Mouse (Mus musculus) myocyte (in vitro differentiated cells): ENCODE data around the gene Lman1l. TPM values are rescaled to one million over a fixed set of nuclear protein-coding genes. Genes with fewer than 3 reads are reported as not detected.

Experiments used
- H3K27me3 ChIP-seq: one replicate; pipeline ENCODE4 v1.6.1; 2011; ENCODE audit not compliant: control insufficient read depth, insufficient read depth, insufficient read length
- H3K36me3 ChIP-seq: one replicate; pipeline ENCODE4 v1.6.1; 2011; ENCODE audit not compliant: control insufficient read depth, insufficient read depth
- H3K4me2 ChIP-seq: one replicate; pipeline ENCODE4 v1.6.1; 2011; ENCODE audit warnings: low read depth, control low read depth
- H3K4me3 ChIP-seq: one replicate; pipeline ENCODE4 v1.5.1; 2011; ENCODE audit warnings: mild to moderate bottlenecking, control low read depth, moderate library complexity
- H3K79me2 ChIP-seq: one replicate; pipeline ENCODE4 v1.6.1; 2011; ENCODE audit not compliant: control insufficient read depth, insufficient read depth
- H3ac ChIP-seq: one replicate; pipeline ENCODE4 v1.6.1; 2011; ENCODE audit not compliant: control insufficient read depth, insufficient read length
- CEBPB ChIP-seq: IDR thresholded peaks from 2 replicates; pipeline ENCODE4 v1.6.1; 2011; ENCODE audit warnings: mild to moderate bottlenecking, moderate library complexity; ENCODE audit not compliant: poor library complexity, insufficient read depth, severe bottlenecking
- E2F4 ChIP-seq: IDR thresholded peaks from one replicate; pipeline ENCODE4 v1.6.1; 2011; ENCODE audit warnings: mild to moderate bottlenecking, control low read depth, moderate library complexity; ENCODE audit not compliant: insufficient read depth
- MAX ChIP-seq: IDR thresholded peaks from one replicate; pipeline ENCODE4 v1.6.1; 2011; ENCODE audit warnings: low read depth, mild to moderate bottlenecking, control low read depth
- MYOD1 ChIP-seq, 3 experiments: IDR thresholded peaks; one replicate each; pipeline ENCODE4 v1.6.1; 2011; ENCODE audit warnings: control low read depth in 2 of 3, low read depth in 2 of 3, mild to moderate bottlenecking in 2 of 3, moderate library complexity in 1 of 3; ENCODE audit not compliant: insufficient read length in 2 of 3, control insufficient read depth in 1 of 3
- MYOG ChIP-seq, 3 experiments: IDR thresholded peaks; one replicate each; pipeline ENCODE4 v1.6.1; 2011; ENCODE audit warnings: control low read depth in 2 of 3, low read depth in 2 of 3, mild to moderate bottlenecking in 2 of 3; ENCODE audit not compliant: insufficient read length in 2 of 3, control insufficient read depth in 1 of 3, insufficient read depth in 1 of 3
- POLR2A ChIP-seq: IDR thresholded peaks from one replicate; pipeline ENCODE4 v1.6.1; 2011; ENCODE audit warnings: low read depth, mild to moderate bottlenecking, control low read depth, moderate library complexity; ENCODE audit not compliant: insufficient read length
- POLR2AphosphoS2 ChIP-seq: IDR thresholded peaks from one replicate; pipeline ENCODE4 v1.6.1; 2011; ENCODE audit warnings: low read depth, control low read depth; ENCODE audit not compliant: insufficient read length
- REST ChIP-seq: IDR thresholded peaks from one replicate; pipeline ENCODE4 v1.6.1; 2011; ENCODE audit warnings: mild to moderate bottlenecking, control low read depth, moderate library complexity; ENCODE audit not compliant: insufficient read depth, insufficient read length
- SRF ChIP-seq: IDR thresholded peaks from one replicate; pipeline ENCODE4 v1.6.1; 2011; ENCODE audit warnings: low read depth; ENCODE audit not compliant: control insufficient read depth, insufficient read length
- TCF12 ChIP-seq: IDR thresholded peaks from one replicate; pipeline ENCODE4 v1.6.1; 2011; ENCODE audit warnings: mild to moderate bottlenecking, control low read depth; ENCODE audit not compliant: poor library complexity, insufficient read depth, severe bottlenecking
- TCF3 ChIP-seq: IDR thresholded peaks from one replicate; pipeline ENCODE4 v1.6.1; 2011; ENCODE audit warnings: low read depth, control low read depth; ENCODE audit not compliant: insufficient read length
- USF1 ChIP-seq: IDR thresholded peaks from one replicate; pipeline ENCODE4 v1.6.1; 2011; ENCODE audit warnings: low read depth, mild to moderate bottlenecking, control low read depth, moderate library complexity
- polyA plus RNA-seq: library from polyadenylated mRNA; unstranded; fragments of >200 nt; fragmentation: generic; extraction: Trizol; gene quantifications from one replicate; pipeline ENCODE4 v1.2.1, GENCODE M21; 2012; ENCODE audit warnings: missing spikeins

The Lman1l gene
- polyA plus RNA-seq, 1 experiment = 1.00 TPM

GRCm38 (mm10) chr9:57628717-57629116 is 8.1 kb upstream of the Lman1l start:
- no peak overlapping the region for H3K4me2 ChIP-seq
- no peak overlapping the region for H3ac ChIP-seq
- peaks cover 18% of the 10 kb centered on the region for H3K79me2 ChIP-seq
- no peaks in the 10 kb centered on the region for H3K27me3 ChIP-seq
- peaks cover 15% of the 10 kb centered on the region for H3K36me3 ChIP-seq
- TF ChIP-seq TCF3 (no peak), E2F4 (no peak), MYOD1 (IDR thresholded peaks at IDR 0.05; ENCODE audit: control insufficient read depth in 1 of 3, insufficient read length in 2 of 3, low read depth in 2 of 3) (no peak), SRF (no peak), REST (no peak), TCF12 (no peak), POLR2AphosphoS2 (no peak), USF1 (no peak), POLR2A (no peak), CEBPB (no peak), MYOG (IDR thresholded peaks at IDR 0.05; ENCODE audit: control insufficient read depth in 1 of 3, insufficient read depth in 1 of 3, insufficient read length in 2 of 3, low read depth in 2 of 3) (no peak), MAX (no peak)
- H3K4me3 ChIP-seq = no peak overlapping the region

GRCm38 (mm10) chr9:57627892-57628291 is 7.3 kb upstream of the Lman1l start:
- H3K4me3 ChIP-seq = no peak overlapping the region
- no peaks in the 10 kb centered on the region for H3K27me3 ChIP-seq
- peaks cover 15% of the 10 kb centered on the region for H3K36me3 ChIP-seq
- H3K4me2 ChIP-seq = no peak overlapping the region
- H3K79me2 ChIP-seq = peaks cover 14% of the 10 kb centered on the region
- H3ac ChIP-seq = no peak overlapping the region
- TF ChIP-seq CEBPB (no peak), TCF12 (no peak), REST (no peak), POLR2A (no peak), MAX (no peak), MYOD1 (IDR thresholded peaks at IDR 0.05; ENCODE audit: control insufficient read depth in 1 of 3, insufficient read length in 2 of 3, low read depth in 2 of 3) (no peak), SRF (no peak), USF1 (no peak), TCF3 (no peak), E2F4 (no peak), MYOG (IDR thresholded peaks at IDR 0.05; ENCODE audit: control insufficient read depth in 1 of 3, insufficient read depth in 1 of 3, insufficient read length in 2 of 3, low read depth in 2 of 3) (no peak), POLR2AphosphoS2 (no peak)

GRCm38 (mm10) chr9:57627191-57627590 is 6.6 kb upstream of the Lman1l start:
- Histone ChIP-seq H3K27me3 (no peaks in the 10 kb centered on the region), H3ac (no peak overlapping the region), H3K36me3 (peaks cover 15% of the 10 kb centered on the region), H3K4me2 (no peak overlapping the region), H3K4me3 (no peak overlapping the region), H3K79me2 (peaks cover 7% of the 10 kb centered on the region)
- TF ChIP-seq CEBPB (no peak), POLR2A (no peak), TCF12 (no peak), SRF (no peak), MYOD1 (IDR thresholded peaks at IDR 0.05; ENCODE audit: control insufficient read depth in 1 of 3, insufficient read length in 2 of 3, low read depth in 2 of 3) (no peak), MYOG (IDR thresholded peaks at IDR 0.05; ENCODE audit: control insufficient read depth in 1 of 3, insufficient read depth in 1 of 3, insufficient read length in 2 of 3, low read depth in 2 of 3) (no peak), MAX (no peak), POLR2AphosphoS2 (no peak), E2F4 (no peak), TCF3 (no peak), REST (no peak), USF1 (no peak)

- Histone ChIP-seq H3K4me3 (no peak overlapping the region), H3K27me3 (no peaks in the 10 kb centered on the region), H3ac (no peak overlapping the region), H3K79me2 (no peaks in the 10 kb centered on the region), H3K36me3 (peaks cover 15% of the 10 kb centered on the region), H3K4me2 (peak overlapping the region; percentile 52)
- TF ChIP-seq MYOG (IDR thresholded peaks at IDR 0.05; ENCODE audit: control insufficient read depth in 1 of 3, insufficient read depth in 1 of 3, insufficient read length in 2 of 3, low read depth in 2 of 3) (peak in 1 of 3 experiments; percentile 62), POLR2A (peak; percentile 38), MYOD1 (IDR thresholded peaks at IDR 0.05; ENCODE audit: control insufficient read depth in 1 of 3, insufficient read length in 2 of 3, low read depth in 2 of 3) (peak in 1 of 3 experiments; percentile 5), E2F4 (no peak), TCF12 (peak; percentile 29), USF1 (no peak)
Observed at GRCm38 (mm10) chr9:57625674-57626500, 5.3 kb upstream of the Lman1l start.
